Comparison of ENCODE assay signal across 21 mouse cellular contexts in genomic region chr5:130553916-130554315, GRCm38 (mm10).
A peak's percentile ranks its signal among the peaks of the same experiment; 100 is the strongest.
DNase-seq lines count a peak whose midpoint lies in the region; ATAC-seq and TF ChIP-seq lines count a peak whose summit lies in the region.
"Had no signal": no experiment of that assay in that cellular context is flagged by ENCODE, and none has a peak within 500 bp of the region (broad histone marks: within the 10 kb centered on the region; RNA-seq: fewer than 3 reads in every experiment).

No protein-coding gene starts in this region.

- no peak for TF ChIP-seq CTCF in lung, embryonic 14.5 days (IDR thresholded peaks at IDR 0.05; ENCODE audit: low read depth)

- 65% methylated on average over 4 of the region's 4 CpGs for WGBS in lung, embryonic 14.5 days
- 58% methylated on average over 4 of the region's 4 CpGs for WGBS in limb, embryonic 11.5 days

- no peak overlapping the region for H3K4me3 ChIP-seq in lung, embryonic 14.5 days (ENCODE audit: low read depth, low read length)
- no peak overlapping the region for H3K4me3 ChIP-seq in limb, embryonic 11.5 days (ENCODE audit: low read depth, low read length)
- H3K4me3 ChIP-seq: heart, embryonic 10.5 days; layer of hippocampus, adult 2 months; limb, embryonic 12.5 days; liver, embryonic 13.5 days had no signal

- H3K27ac ChIP-seq in lung, embryonic 14.5 days (ENCODE audit: low read depth), result no peak overlapping the region
- H3K27ac ChIP-seq in limb, embryonic 11.5 days (replicated peaks; ENCODE audit: low read depth, low read length), result no peak overlapping the region
- H3K27ac ChIP-seq: heart, embryonic 10.5 days; layer of hippocampus, adult 2 months; limb, embryonic 12.5 days; liver, embryonic 13.5 days had no signal

- ATAC-seq in lung, embryonic 14.5 days (ENCODE audit: insufficient read depth), result no peak
- no peak for ATAC-seq in limb, embryonic 11.5 days (ENCODE audit: insufficient number of reproducible peaks, low FRiP score, low TSS enrichment, low read depth)
- ATAC-seq: lung, postnatal 0 days had no signal

- H3K9ac ChIP-seq in lung, embryonic 14.5 days, result no peak overlapping the region
- H3K9ac ChIP-seq in limb, embryonic 11.5 days (ENCODE audit: low read length), result no peak overlapping the region
- H3K9ac ChIP-seq: limb, embryonic 12.5 days; liver, embryonic 13.5 days had no signal

- H3K27me3 ChIP-seq in lung, embryonic 14.5 days (ENCODE audit: insufficient read depth, low read length), result no peaks in the 10 kb centered on the region
- no peaks in the 10 kb centered on the region for H3K27me3 ChIP-seq in limb, embryonic 11.5 days (ENCODE audit: control insufficient read depth, insufficient read depth, low read length)
- H3K27me3 ChIP-seq: CH12.LX; limb, embryonic 12.5 days; liver, embryonic 13.5 days had no signal

- peak; percentile 24 to 81 for DNase-seq in adrenal gland, adult (ENCODE audit: inconsistent age in 2 of 2, low spot score in 1 of 2)
- DNase-seq in adrenal gland, adult 18-20 months (ENCODE audit: low spot score in 2 of 2), result no peak
- DNase-seq in lung, embryonic 14.5 days, result peak; percentile 50
- DNase-seq in lung, adult 18-20 months, result no peak
- DNase-seq in embryo, embryonic 10 days (ENCODE audit: low spot score), result peak; percentile 56
- DNase-seq in limb, embryonic 11.5 days (ENCODE audit: low spot score), result peak; percentile 57
- no peak for DNase-seq in cerebellum, adult 18-20 months
- DNase-seq in frontal cortex, postnatal 10 days (ENCODE audit: low spot score in 2 of 2), result no peak
- DNase-seq: cerebellum, postnatal 25 days; gastrocnemius, postnatal 25 days; heart, postnatal 10 days; kidney, adult 9 months; liver, embryonic 13.5 days; midbrain, embryonic 14.5 days; right cerebral cortex, postnatal 14 days; thymus, postnatal 14 days had no signal

- 0 out of 2 replicates have a peak, but pooled peaks cover 3% of the 10 kb centered on the region for H3K9me3 ChIP-seq in lung, embryonic 14.5 days (ENCODE audit: low read depth, low read length)
- H3K9me3 ChIP-seq in limb, embryonic 11.5 days (ENCODE audit: control insufficient read depth, low read length), result no peaks in the 10 kb centered on the region
- H3K9me3 ChIP-seq: heart, embryonic 10.5 days; limb, embryonic 12.5 days had no signal

- H3K4me2 ChIP-seq in lung, embryonic 14.5 days, result no peak overlapping the region
- H3K4me2 ChIP-seq in limb, embryonic 11.5 days (ENCODE audit: low read depth, severe bottlenecking), result no peak overlapping the region
- H3K4me2 ChIP-seq: limb, embryonic 12.5 days; liver, embryonic 13.5 days had no signal

- no peaks in the 10 kb centered on the region for H3K36me3 ChIP-seq in lung, embryonic 14.5 days (ENCODE audit: insufficient read depth)
- no peaks in the 10 kb centered on the region for H3K36me3 ChIP-seq in limb, embryonic 11.5 days (ENCODE audit: control insufficient read depth, insufficient read depth, low read length)
- H3K36me3 ChIP-seq: heart, embryonic 10.5 days; limb, embryonic 12.5 days; liver, embryonic 13.5 days had no signal

- no peaks in the 10 kb centered on the region for H3K4me1 ChIP-seq in lung, embryonic 14.5 days (ENCODE audit: insufficient read depth)
- H3K4me1 ChIP-seq in limb, embryonic 11.5 days (ENCODE audit: control insufficient read depth, insufficient read depth, low read length), result no peaks in the 10 kb centered on the region
- H3K4me1 ChIP-seq: heart, embryonic 10.5 days; limb, embryonic 12.5 days; liver, embryonic 13.5 days had no signal

Comparison
In these comparisons a context has a peak if more than half of its experiments do, and no peak if none do; other contexts are left out.
1. DNase-seq: peak in adrenal gland, adult (2 of 2), lung, embryonic 14.5 days (single experiment), embryo, embryonic 10 days (single experiment) and limb, embryonic 11.5 days (single experiment); none in adrenal gland, adult 18-20 months (0 of 2), lung, adult 18-20 months (0 of 2), cerebellum, adult 18-20 months (0 of 2) and frontal cortex, postnatal 10 days (0 of 2).